Mouse (Mus musculus) G1E (cell line): ENCODE measurements around the gene Alg1.

Source experiments
- CTCF ChIP-seq: IDR thresholded peaks from 2 replicates; pipeline ENCODE4 v1.5.1; 2012; ENCODE audit warnings: low read depth, low read length, inconsistent platforms, mixed read lengths
- GATA2 ChIP-seq: IDR thresholded peaks from 2 replicates; pipeline ENCODE4 v1.6.1; 2012; ENCODE audit warnings: low read depth, low read length, inconsistent platforms, borderline replicate concordance
- TAL1 ChIP-seq: conservative IDR thresholded peaks from 2 replicates; pipeline ENCODE4 v1.6.1; 2012; ENCODE audit warnings: low read depth, low read length, inconsistent platforms, mixed read lengths

GRCm38 (mm10) chr16:5244411-5244810 is 11.0 kb downstream of the Alg1 start:
- TF ChIP-seq CTCF (peak; percentile 69), TAL1 (no peak), GATA2 (no peak)
